Mouse (Mus musculus) lung, postnatal 0 days (tissue): Measurements from ENCODE around the gene Galnt7. TPM values are rescaled to one million over a fixed set of nuclear protein-coding genes. Genes with fewer than 3 reads are reported as not detected.

Experiments used
- ATAC-seq: fragments of 200-750 bp; cut with Nextera tagmentation; 2 replicates; pipeline ENCODE4 v1.8.0; 2017; ENCODE audit warnings: moderate library complexity
- DNase-seq: peaks from one replicate; pipeline ENCODE4 v3.0.0-alpha.2; 2016; ENCODE audit warnings: low spot score
- H3K27ac ChIP-seq: fragments of 300-500 bp; sonication (generic); 2 replicates; pipeline ENCODE4 v1.5.1; 2014; ENCODE audit warnings: antibody characterized with exemption, mild to moderate bottlenecking, low read length, mixed read lengths
- H3K27me3 ChIP-seq: fragments of 300-500 bp; sonication (generic); replicated peaks from 2 replicates; pipeline ENCODE4 v1.6.1; 2014; ENCODE audit warnings: low read length, mixed read lengths; ENCODE audit not compliant: insufficient read depth
- H3K36me3 ChIP-seq: fragments of 300-500 bp; sonication (generic); 2 replicates; pipeline ENCODE4 v1.6.1; 2014; ENCODE audit warnings: low read length, mixed read lengths; ENCODE audit not compliant: insufficient read depth
- H3K4me1 ChIP-seq: fragments of 300-500 bp; sonication (generic); 2 replicates; pipeline ENCODE4 v1.6.1; 2014; ENCODE audit warnings: antibody characterized with exemption, low read depth, low read length, mixed read lengths; ENCODE audit not compliant: insufficient read depth
- H3K4me2 ChIP-seq: fragments of 300-500 bp; sonication (generic); replicated peaks from 2 replicates; pipeline ENCODE4 v1.6.1; 2014; ENCODE audit warnings: low read depth, mild to moderate bottlenecking, low read length, moderate library complexity, mixed read lengths
- H3K4me3 ChIP-seq: fragments of 300-500 bp; sonication (generic); 2 replicates; pipeline ENCODE4 v1.5.1; 2014; ENCODE audit warnings: low read depth, low read length
- H3K9ac ChIP-seq: fragments of 300-500 bp; sonication (generic); replicated peaks from 2 replicates; pipeline ENCODE4 v1.6.1; 2014; ENCODE audit warnings: low read depth, mild to moderate bottlenecking
- H3K9me3 ChIP-seq: fragments of 300-500 bp; sonication (generic); 2 replicates; pipeline ENCODE4 v1.6.1; 2016; ENCODE audit warnings: low read length, mixed read lengths
- CTCF ChIP-seq: IDR thresholded peaks from 2 replicates; pipeline ENCODE4 v1.5.1; 2016; ENCODE audit warnings: antibody characterized with exemption, mild to moderate bottlenecking
- EP300 ChIP-seq: IDR thresholded peaks from 2 replicates; pipeline ENCODE4 v1.6.1; 2016; ENCODE audit warnings: antibody characterized with exemption, mild to moderate bottlenecking, control low read depth
- WGBS: fragments of 180-500 bp; shearing (Covaris S2); extraction: QIAGEN DNeasy Blood & Tissue Kit; methylation state at CpG from one replicate; pipeline ENCODE4 v1.1.7; 2014; 5-methylcytosine and 5-hydroxymethylcytosine counted together
- polyA plus RNA-seq: library from polyadenylated mRNA; unstranded; fragments of >200 nt; fragmentation: Nextera tagmentation; extraction: Ambion mirVana; gene quantifications from 2 replicates; pipeline ENCODE4 v1.2.1, GENCODE M21; 2015

Gene Galnt7
- polyA plus RNA-seq, 1 experiment from 2014 or later = 5.0 TPM

DNA sequence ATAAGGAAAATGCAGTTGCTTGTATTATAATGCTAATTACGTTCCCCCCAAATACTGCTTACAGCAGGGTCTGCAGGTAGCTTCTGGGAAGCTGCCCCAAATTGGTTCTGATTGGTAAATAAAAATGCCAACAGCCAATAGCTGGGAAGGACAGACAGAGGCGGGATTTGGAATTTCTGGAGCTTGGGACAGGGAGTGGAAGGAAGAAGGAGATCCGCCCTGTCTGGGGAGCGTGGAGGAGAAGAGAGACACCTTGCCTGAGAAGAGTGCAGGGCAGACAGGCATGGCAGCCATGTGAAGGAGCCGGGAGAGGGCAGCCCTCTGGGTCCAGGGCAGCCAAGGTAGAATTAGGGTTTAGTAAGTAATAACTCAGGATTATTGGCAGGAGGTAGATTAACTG lies 35.9 kb downstream of the Galnt7 start:
- no peak overlapping the region for H3K4me3 ChIP-seq
- WGBS = 76% methylated on average over 5 of the region's 5 CpGs
- H3K9ac ChIP-seq = no peak overlapping the region
- no peaks in the 10 kb centered on the region for H3K9me3 ChIP-seq
- H3K27me3 ChIP-seq = no peaks in the 10 kb centered on the region
- no peaks in the 10 kb centered on the region for H3K4me1 ChIP-seq
- no peak overlapping the region for H3K4me2 ChIP-seq
- no peak for TF ChIP-seq CTCF
- no peak for TF ChIP-seq EP300
- H3K27ac ChIP-seq = no peak overlapping the region
- DNase-seq (no peak), ATAC-seq (no peak)
- no peaks in the 10 kb centered on the region for H3K36me3 ChIP-seq

DNA sequence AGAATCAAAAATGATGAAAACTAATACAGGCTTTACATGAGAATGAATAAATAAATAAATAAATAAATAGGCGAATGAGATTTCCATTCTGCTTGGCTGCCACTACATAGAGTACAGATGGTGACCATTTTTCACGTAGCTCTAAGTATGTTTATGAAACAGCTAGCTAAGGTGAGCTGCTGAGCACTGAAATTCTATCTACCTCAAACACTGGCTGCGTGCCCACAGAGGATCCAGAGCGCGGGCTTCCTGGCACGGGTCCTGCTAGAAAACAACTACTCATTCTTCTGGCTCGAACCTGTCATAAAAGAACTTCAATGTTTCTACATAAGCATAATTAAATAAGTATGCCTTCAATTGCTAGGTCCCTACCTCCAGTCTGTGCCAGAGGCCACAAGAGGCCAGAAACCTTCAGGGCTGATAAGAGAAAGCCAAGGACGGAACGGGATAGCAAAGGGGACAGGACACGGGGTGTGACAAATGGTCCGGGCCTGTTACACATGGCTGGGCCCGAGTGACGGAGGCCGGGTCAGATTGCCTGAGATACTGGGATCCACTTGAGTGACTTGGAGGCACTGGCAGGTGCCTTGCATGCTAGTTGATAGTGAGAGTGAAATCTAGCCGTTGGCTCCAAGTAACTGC lies 37.7 kb downstream of the Galnt7 start:
- no peaks in the 10 kb centered on the region for H3K36me3 ChIP-seq
- H3K27me3 ChIP-seq = no peaks in the 10 kb centered on the region
- H3K9me3 ChIP-seq = no peaks in the 10 kb centered on the region
- peak overlapping the region; percentile 25 for H3K4me2 ChIP-seq
- no peak overlapping the region for H3K9ac ChIP-seq
- no peaks in the 10 kb centered on the region for H3K4me1 ChIP-seq
- no peak overlapping the region for H3K27ac ChIP-seq
- DNase-seq = peak; percentile 9
- H3K4me3 ChIP-seq = no peak overlapping the region
- 0 out of 2 replicates have a peak, but pooled peaks have one; percentile 23 for ATAC-seq
- no peak for TF ChIP-seq EP300
- no peak for TF ChIP-seq CTCF
- 30% methylated on average over 15 of the region's 15 CpGs for WGBS

DNA sequence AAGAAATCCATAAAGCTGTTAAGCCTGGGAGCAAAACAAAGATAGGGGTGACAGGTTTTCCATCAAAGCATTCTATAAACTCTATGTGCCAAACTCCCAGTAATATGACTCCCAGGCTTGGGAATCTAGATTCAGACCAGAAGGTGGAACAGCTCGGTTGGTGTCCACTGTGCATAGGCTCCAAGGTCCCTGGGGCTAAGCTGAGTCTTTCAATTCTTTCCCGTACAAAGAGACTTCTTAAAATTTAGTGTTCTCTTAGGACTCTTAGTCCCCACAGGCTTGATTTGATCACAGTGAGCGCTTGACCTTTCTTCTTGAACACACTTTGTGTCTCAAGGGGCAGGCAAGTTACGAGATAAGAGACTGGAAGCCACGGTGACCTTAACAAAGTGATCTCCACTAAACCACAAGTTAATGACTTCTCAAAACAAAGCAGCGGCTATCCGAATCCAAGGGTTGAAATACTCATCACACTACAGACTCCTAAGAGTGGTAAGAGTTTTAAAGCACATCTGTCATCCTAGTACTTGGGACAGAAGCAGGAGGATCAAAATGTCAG lies 41.3 kb downstream of the Galnt7 start:
- no peaks in the 10 kb centered on the region for H3K36me3 ChIP-seq
- WGBS = 29% methylated on average over 7 of the region's 7 CpGs
- no peak overlapping the region for H3K9ac ChIP-seq
- H3K27ac ChIP-seq = no peak overlapping the region
- H3K4me3 ChIP-seq = no peak overlapping the region
- H3K9me3 ChIP-seq = no peaks in the 10 kb centered on the region
- ATAC-seq (no peak), DNase-seq (no peak)
- H3K4me1 ChIP-seq = no peaks in the 10 kb centered on the region
- no peaks in the 10 kb centered on the region for H3K27me3 ChIP-seq
- H3K4me2 ChIP-seq = no peak overlapping the region
- no peak for TF ChIP-seq EP300
- no peak for TF ChIP-seq CTCF

DNA sequence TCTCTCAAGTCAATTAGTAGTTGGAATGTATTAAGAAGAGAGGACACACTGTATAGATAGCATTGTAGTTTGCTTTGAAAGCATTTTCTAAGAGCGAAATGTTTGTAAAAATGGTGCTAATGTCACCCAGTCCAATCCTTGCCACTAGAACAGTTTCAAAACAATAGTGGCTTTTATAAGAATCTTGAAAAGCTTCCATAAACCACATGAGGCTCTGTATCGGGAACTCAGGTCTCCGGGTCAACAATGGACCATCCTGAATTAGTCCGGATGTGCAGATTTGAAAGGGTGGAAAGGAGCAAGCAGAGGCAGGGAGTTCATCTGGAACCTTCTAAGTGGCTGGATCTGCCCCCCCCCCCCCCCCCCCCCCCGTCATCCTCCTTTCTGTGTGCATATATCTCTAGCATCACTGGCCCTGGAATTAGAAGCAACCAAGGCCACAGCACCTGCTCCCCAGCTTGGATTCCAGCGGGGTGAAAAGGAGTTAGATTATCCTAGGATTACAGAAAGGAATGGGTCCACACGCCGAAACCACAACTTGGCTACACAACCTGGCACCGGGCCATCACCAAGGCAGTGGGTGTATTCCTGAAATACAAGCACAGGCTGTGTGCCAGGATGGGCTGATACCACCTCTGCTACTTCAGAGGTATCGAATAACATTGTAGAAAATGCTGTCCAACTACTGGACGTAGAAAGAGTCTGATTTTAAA lies 42.0 kb downstream of the Galnt7 start:
- no peaks in the 10 kb centered on the region for H3K4me1 ChIP-seq
- H3K36me3 ChIP-seq = no peaks in the 10 kb centered on the region
- no peak for DNase-seq
- TF ChIP-seq EP300 = no peak
- TF ChIP-seq CTCF = no peak
- no peak for ATAC-seq
- no peak overlapping the region for H3K27ac ChIP-seq
- H3K27me3 ChIP-seq = no peaks in the 10 kb centered on the region
- no peak overlapping the region for H3K9ac ChIP-seq
- H3K4me3 ChIP-seq = no peak overlapping the region
- H3K4me2 ChIP-seq = no peak overlapping the region
- WGBS = 59% methylated on average over 10 of the region's 11 CpGs
- H3K9me3 ChIP-seq = no peaks in the 10 kb centered on the region

DNA sequence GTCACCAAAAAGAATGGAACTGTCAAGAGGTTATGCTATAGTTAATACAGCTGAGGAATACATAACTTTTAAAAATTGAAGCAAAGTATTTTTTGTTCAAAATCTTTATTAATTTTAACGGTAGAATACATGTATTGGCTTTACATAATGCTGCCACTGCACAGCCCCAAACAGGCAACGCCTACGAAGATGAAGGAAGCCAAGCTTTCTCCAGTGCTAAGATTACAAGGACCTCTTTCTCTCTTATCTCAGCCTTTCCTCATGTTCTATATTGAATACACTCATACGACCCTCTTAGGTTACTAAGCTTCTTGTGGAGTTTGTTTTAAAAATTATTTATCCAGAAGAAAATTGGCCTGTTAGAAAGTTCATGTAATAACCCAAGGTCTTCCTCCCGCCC lies 50.3 kb downstream of the Galnt7 start:
- DNase-seq (no peak), ATAC-seq (no peak)
- TF ChIP-seq CTCF = no peak
- TF ChIP-seq EP300 = no peak
- Histone ChIP-seq H3K27ac (no peak overlapping the region), H3K9ac (no peak overlapping the region), H3K4me3 (no peak overlapping the region), H3K9me3 (no peaks in the 10 kb centered on the region), H3K36me3 (no peaks in the 10 kb centered on the region), H3K4me2 (no peak overlapping the region), H3K27me3 (no peaks in the 10 kb centered on the region), H3K4me1 (no peaks in the 10 kb centered on the region)
- 63% methylated on average over 5 of the region's 5 CpGs for WGBS

DNA sequence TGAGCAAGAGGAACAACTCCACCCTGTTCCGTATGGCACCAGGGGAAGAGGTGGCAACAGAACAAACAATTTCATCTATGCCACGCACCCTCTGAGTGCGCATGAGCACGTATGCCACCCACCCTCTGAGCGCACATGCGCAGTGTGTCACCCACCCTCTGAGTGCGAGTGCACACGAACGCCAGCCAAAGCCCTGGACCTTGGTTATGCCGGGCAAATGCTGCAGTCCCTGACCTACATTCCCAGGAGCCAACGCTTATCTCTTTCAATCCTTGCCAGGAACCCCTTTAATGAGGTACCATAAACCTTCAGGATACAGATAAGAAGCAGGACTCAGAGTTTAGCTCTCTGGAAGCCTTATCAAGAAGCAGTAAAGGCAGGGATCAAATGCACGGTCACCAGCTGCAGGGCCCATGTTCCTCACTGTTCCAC lies 50.8 kb downstream of the Galnt7 start:
- no peak overlapping the region for H3K4me2 ChIP-seq
- ATAC-seq (peak; percentile 91), DNase-seq (peak; percentile 55)
- no peaks in the 10 kb centered on the region for H3K4me1 ChIP-seq
- no peaks in the 10 kb centered on the region for H3K36me3 ChIP-seq
- WGBS = 55% methylated on average over 12 of the region's 12 CpGs
- no peak overlapping the region for H3K9ac ChIP-seq
- no peak overlapping the region for H3K27ac ChIP-seq
- no peak overlapping the region for H3K4me3 ChIP-seq
- no peaks in the 10 kb centered on the region for H3K27me3 ChIP-seq
- H3K9me3 ChIP-seq = no peaks in the 10 kb centered on the region
- no peak for TF ChIP-seq EP300
- TF ChIP-seq CTCF = no peak
